Mouse (Mus musculus): ENCODE data around the gene Nt5c3. TPM values are rescaled to one million over a fixed set of nuclear protein-coding genes. Genes with fewer than 3 reads are reported as not detected.

The Nt5c3 gene
- polyA plus RNA-seq, 1 experiment, result not detected

DNA sequence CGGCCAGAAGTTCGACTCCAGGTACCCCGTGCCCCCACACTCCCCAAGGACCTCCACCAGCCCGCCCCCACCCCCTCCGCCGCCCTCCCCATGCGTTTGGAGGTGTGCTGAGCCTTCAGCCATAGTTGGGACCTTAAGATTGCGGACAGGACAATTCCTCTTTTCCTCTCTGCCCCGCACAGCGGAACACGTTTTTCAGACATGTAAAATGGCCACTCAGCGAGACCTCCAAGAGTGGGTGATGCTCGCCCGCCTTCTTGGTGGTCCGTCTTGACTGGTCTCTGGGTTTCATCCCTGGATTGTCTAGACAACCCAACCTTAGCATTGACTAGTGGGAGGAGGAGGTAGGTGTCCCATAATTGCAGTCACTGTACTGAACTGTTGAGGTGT is 91.3 kb downstream of the Nt5c3 start:
- no peaks in the 10 kb centered on the region for H3K4me1 ChIP-seq (ENCODE audit: control insufficient read depth, insufficient read depth, low read length)
- no peak overlapping the region for H3K27ac ChIP-seq (ENCODE audit: insufficient read depth, low read depth, low read length)
- TF ChIP-seq POLR2A (IDR thresholded peaks at IDR 0.05; ENCODE audit: insufficient read depth, low read depth, low read length) (no peak), CTCF (IDR thresholded peaks at IDR 0.05; ENCODE audit: insufficient read depth, low read depth, low read length) (no peak)
- 7% methylated on average over 14 of the region's 15 CpGs for WGBS
- peak overlapping the region; percentile 82 for H3K4me3 ChIP-seq (ENCODE audit: insufficient read depth, low read depth, low read length)

Other genes starting within 250 kb of the Nt5c3 start
- gene Lsm5, start 219.2 kb downstream of the Nt5c3 start, polyA plus RNA-seq (2012; ENCODE audit: insufficient read depth, insufficient read length, low replicate concordance, missing spikeins), result not detected in 2 replicates
- gene Avl9, start 209.0 kb downstream of the Nt5c3 start, polyA plus RNA-seq (2012; ENCODE audit: insufficient read depth, insufficient read length, low replicate concordance, missing spikeins), result not detected in 2 replicates
- gene Kbtbd2, start 126.1 kb downstream of the Nt5c3 start, polyA plus RNA-seq (2012; ENCODE audit: insufficient read depth, insufficient read length, low replicate concordance, missing spikeins), result not detected in 2 replicates
- not detected in 2 replicates for gene Fkbp9, start 91.9 kb downstream of the Nt5c3 start, polyA plus RNA-seq (2012; ENCODE audit: insufficient read depth, insufficient read length, low replicate concordance, missing spikeins)
- gene Vmn1r4, start 83 bp upstream of the Nt5c3 start, polyA plus RNA-seq (2012; ENCODE audit: insufficient read depth, insufficient read length, low replicate concordance, missing spikeins), result not detected in 2 replicates
- not detected in 2 replicates for gene Vmn1r5, start 46.3 kb upstream of the Nt5c3 start, polyA plus RNA-seq (2012; ENCODE audit: insufficient read depth, insufficient read length, low replicate concordance, missing spikeins)
- not detected in 2 replicates for gene Vmn1r6, start 73.3 kb upstream of the Nt5c3 start, polyA plus RNA-seq (2012; ENCODE audit: insufficient read depth, insufficient read length, low replicate concordance, missing spikeins)
- not detected in 2 replicates for gene Vmn1r7, start 101.4 kb upstream of the Nt5c3 start, polyA plus RNA-seq (2012; ENCODE audit: insufficient read depth, insufficient read length, low replicate concordance, missing spikeins)
- gene Vmn1r8, start 108.4 kb upstream of the Nt5c3 start, polyA plus RNA-seq (2012; ENCODE audit: insufficient read depth, insufficient read length, low replicate concordance, missing spikeins), result not detected in 2 replicates
- not detected in 2 replicates for gene Vmn1r9, start 142.9 kb upstream of the Nt5c3 start, polyA plus RNA-seq (2012; ENCODE audit: insufficient read depth, insufficient read length, low replicate concordance, missing spikeins)
- gene Vmn1r10, start 185.5 kb upstream of the Nt5c3 start, polyA plus RNA-seq (2012; ENCODE audit: insufficient read depth, insufficient read length, low replicate concordance, missing spikeins), result not detected in 2 replicates
- gene Vmn1r11, start 209.5 kb upstream of the Nt5c3 start, polyA plus RNA-seq (2012; ENCODE audit: insufficient read depth, insufficient read length, low replicate concordance, missing spikeins), result not detected in 2 replicates
- not detected in 2 replicates for gene Vmn1r12, start 233.0 kb upstream of the Nt5c3 start, polyA plus RNA-seq (2012; ENCODE audit: insufficient read depth, insufficient read length, low replicate concordance, missing spikeins)

All from olfactory bulb, adult 2 months (tissue).